Mouse (Mus musculus): ENCODE results near the gene Hist1h2bp. TPM values are rescaled to one million over a fixed set of nuclear protein-coding genes. Genes with fewer than 3 reads are reported as not detected.
"Not testable (repeated sequence)": the region's sequence is repeated elsewhere in the genome, so short reads cannot be mapped to it uniquely, and the experiment has no call there.

The Hist1h2bp gene
- polyA plus RNA-seq, 1 experiment = 1.7 TPM

DNA sequence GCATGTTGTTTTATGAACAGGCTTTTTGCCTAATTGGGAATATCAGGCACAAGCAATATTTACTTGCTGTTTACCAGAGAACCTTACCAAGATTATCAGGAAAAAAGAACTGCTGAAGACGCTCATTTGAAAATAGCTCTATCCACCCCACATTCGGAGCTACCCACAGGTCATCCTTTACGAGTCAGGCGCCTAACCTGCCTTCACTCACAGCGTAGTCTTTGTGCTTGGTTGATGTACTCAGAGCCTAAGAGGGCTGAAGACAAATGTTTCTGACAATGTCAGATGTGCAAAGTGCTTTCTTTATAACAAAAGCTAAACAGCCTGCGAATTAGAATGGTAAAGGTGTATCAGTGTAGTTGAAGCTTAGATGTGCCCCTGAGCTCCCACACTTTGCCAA is 3.0 kb upstream of the Hist1h2bp start:
- Histone ChIP-seq H3K27ac (ENCODE audit: insufficient read depth, low read length) (no peak overlapping the region), H3K27me3 (ENCODE audit: control insufficient read depth, insufficient read depth, low read length) (no peaks in the 10 kb centered on the region), H3K4me3 (ENCODE audit: extremely low read depth, insufficient read depth, insufficient read length) (no peak overlapping the region), H3K36me3 (ENCODE audit: control insufficient read depth, insufficient read depth, low read length) (no peaks in the 10 kb centered on the region), H3K4me1 (ENCODE audit: control insufficient read depth, insufficient read depth, insufficient read length) (no peaks in the 10 kb centered on the region; the same call in 1 of the 2 replicates)
- TF ChIP-seq POLR2A (IDR thresholded peaks at IDR 0.05; ENCODE audit: low read depth, low read length) (no peak), CTCF (IDR thresholded peaks at IDR 0.05; ENCODE audit: extremely low read depth, insufficient read depth, insufficient read length, insufficient replicate concordance) (no peak)
- 82% methylated on average over 6 of the region's 6 CpGs for WGBS
- DNase-seq (ENCODE audit: low read depth in 1 of 2, low spot score in 2 of 2) = no peak

- 20% methylated on average over 8 of the region's 8 CpGs for WGBS
- TF ChIP-seq POLR2A (IDR thresholded peaks at IDR 0.05; ENCODE audit: low read depth, low read length) (no peak), CTCF (IDR thresholded peaks at IDR 0.05; ENCODE audit: extremely low read depth, insufficient read depth, insufficient read length, insufficient replicate concordance) (no peak)
- H3K27me3 ChIP-seq (ENCODE audit: control insufficient read depth, insufficient read depth, low read length) = no peaks in the 10 kb centered on the region
- peak overlapping the region; percentile 79 for H3K27ac ChIP-seq (ENCODE audit: insufficient read depth, low read length)
- no peak for DNase-seq (ENCODE audit: low read depth in 1 of 2, low spot score in 2 of 2)
- peak overlapping the region; percentile 40 for H3K4me3 ChIP-seq (ENCODE audit: extremely low read depth, insufficient read depth, insufficient read length)
- H3K36me3 ChIP-seq (ENCODE audit: control insufficient read depth, insufficient read depth, low read length) = no peaks in the 10 kb centered on the region
- no peaks in the 10 kb centered on the region for H3K4me1 ChIP-seq (ENCODE audit: control insufficient read depth, insufficient read depth, insufficient read length)
Observed at GRCm38 (mm10) chr13:21786189-21786898, 917 bp upstream of the Hist1h2bp start.

DNA sequence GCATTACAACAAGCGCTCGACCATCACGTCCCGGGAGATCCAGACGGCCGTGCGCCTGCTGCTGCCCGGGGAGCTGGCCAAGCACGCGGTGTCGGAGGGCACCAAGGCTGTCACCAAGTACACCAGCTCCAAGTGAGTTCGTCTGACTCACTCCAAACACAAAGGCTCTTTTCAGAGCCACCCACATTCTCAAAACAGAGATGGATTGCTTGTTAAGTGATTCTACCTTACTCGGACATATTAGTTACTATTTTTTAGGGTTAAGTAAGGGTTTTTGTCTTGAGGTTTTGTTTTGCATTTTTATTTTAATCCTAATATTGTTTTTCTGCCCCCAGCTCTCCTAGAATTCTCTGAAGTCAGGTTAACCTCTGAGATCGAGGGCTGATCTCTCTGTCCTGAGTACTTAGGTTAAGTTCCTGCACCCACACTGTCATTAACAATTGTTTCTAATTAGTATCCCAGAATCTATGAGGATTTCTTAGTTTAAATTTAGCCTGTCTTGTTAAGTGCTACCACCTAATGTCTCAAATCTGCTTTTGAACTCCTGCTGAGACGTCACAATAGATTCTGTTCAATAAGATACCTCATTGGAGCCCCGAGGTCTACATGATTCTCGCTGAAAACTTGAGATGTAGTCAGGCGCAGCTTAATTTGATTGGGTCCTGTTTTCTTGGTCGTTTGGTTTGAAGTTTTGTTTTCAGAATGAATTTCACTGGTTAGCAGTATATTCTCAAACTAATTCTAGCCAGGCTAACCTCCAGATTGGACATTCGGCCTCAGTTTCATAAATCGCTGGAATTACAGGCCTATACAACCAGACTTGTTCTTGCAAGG is 716 bp downstream of the Hist1h2bp start:
- 27% methylated on average over 18 of the region's 21 CpGs for whole genome bisulfite sequencing
- TF ChIP-seq CTCF (IDR thresholded peaks at IDR 0.05; ENCODE audit: extremely low read depth, insufficient read depth, insufficient read length, insufficient replicate concordance) = no peak
- no peak for TF ChIP-seq POLR2A (IDR thresholded peaks at IDR 0.05; ENCODE audit: low read depth, low read length)
- H3K4me1 ChIP-seq (ENCODE audit: control insufficient read depth, insufficient read depth, insufficient read length) = no peaks in the 10 kb centered on the region
- DNase-seq (ENCODE audit: low read depth in 1 of 2, low spot score in 2 of 2) = no peak
- no peaks in the 10 kb centered on the region for H3K27me3 ChIP-seq (ENCODE audit: control insufficient read depth, insufficient read depth, low read length)
- no peak overlapping the region for H3K27ac ChIP-seq (ENCODE audit: insufficient read depth, low read length)
- H3K4me3 ChIP-seq (ENCODE audit: extremely low read depth, insufficient read depth, insufficient read length) = no peak overlapping the region
- H3K36me3 ChIP-seq (ENCODE audit: control insufficient read depth, insufficient read depth, low read length) = no peaks in the 10 kb centered on the region

- 65% methylated on average over 6 of the region's 6 CpGs for WGBS
- Histone ChIP-seq H3K27me3 (ENCODE audit: control insufficient read depth, insufficient read depth, low read length) (no peaks in the 10 kb centered on the region), H3K36me3 (ENCODE audit: control insufficient read depth, insufficient read depth, low read length) (no peaks in the 10 kb centered on the region), H3K4me3 (ENCODE audit: extremely low read depth, insufficient read depth, insufficient read length) (no peak overlapping the region), H3K4me1 (ENCODE audit: control insufficient read depth, insufficient read depth, insufficient read length) (no peaks in the 10 kb centered on the region), H3K27ac (ENCODE audit: insufficient read depth, low read length) (no peak overlapping the region)
- DNase-seq (ENCODE audit: low read depth in 1 of 2, low spot score in 2 of 2) = no peak
- TF ChIP-seq CTCF (IDR thresholded peaks at IDR 0.05; ENCODE audit: extremely low read depth, insufficient read depth, insufficient read length, insufficient replicate concordance) (no peak), POLR2A (IDR thresholded peaks at IDR 0.05; ENCODE audit: low read depth, low read length) (no peak)
Observed at GRCm38 (mm10) chr13:21789925-21790324, 2.7 kb downstream of the Hist1h2bp start.

- no peaks in the 10 kb centered on the region for H3K27me3 ChIP-seq (ENCODE audit: control insufficient read depth, insufficient read depth, low read length)
- H3K4me1 ChIP-seq (ENCODE audit: control insufficient read depth, insufficient read depth, insufficient read length) = no peaks in the 10 kb centered on the region
- no peak overlapping the region for H3K4me3 ChIP-seq (ENCODE audit: extremely low read depth, insufficient read depth, insufficient read length)
- 64% methylated on average over 18 of the region's 18 CpGs for WGBS
- no peaks in the 10 kb centered on the region for H3K36me3 ChIP-seq (ENCODE audit: control insufficient read depth, insufficient read depth, low read length)
- DNase-seq (ENCODE audit: low read depth in 1 of 2, low spot score in 2 of 2) = no peak
- H3K27ac ChIP-seq (ENCODE audit: insufficient read depth, low read length) = no peak overlapping the region
- TF ChIP-seq POLR2A (IDR thresholded peaks at IDR 0.05; ENCODE audit: low read depth, low read length) = no peak
- no peak for TF ChIP-seq CTCF (IDR thresholded peaks at IDR 0.05; ENCODE audit: extremely low read depth, insufficient read depth, insufficient read length, insufficient replicate concordance)
Observed at GRCm38 (mm10) chr13:21790601-21791283, 3.5 kb downstream of the Hist1h2bp start.

DNA sequence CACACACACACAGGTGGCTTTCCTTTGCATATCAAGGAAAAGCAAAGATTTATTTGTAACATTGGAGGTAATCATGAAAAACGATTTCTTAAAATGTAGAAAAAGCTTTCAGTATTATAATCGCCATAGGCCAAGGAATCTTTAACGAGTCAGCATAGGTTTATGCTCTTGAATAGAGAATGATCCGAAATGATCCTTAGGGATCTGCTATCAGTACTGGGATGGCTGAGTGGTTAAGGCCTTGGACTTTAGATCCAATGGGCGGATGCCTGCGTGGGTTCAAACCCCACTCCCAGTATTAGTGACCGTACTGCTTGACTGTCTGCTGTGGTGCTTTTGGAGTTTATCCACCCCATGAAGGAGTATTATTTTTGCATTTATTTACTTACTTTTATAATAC is 8.3 kb downstream of the Hist1h2bp start:
- TF ChIP-seq CTCF (IDR thresholded peaks at IDR 0.05; ENCODE audit: extremely low read depth, insufficient read depth, insufficient read length, insufficient replicate concordance) = no peak
- no peak for TF ChIP-seq POLR2A (IDR thresholded peaks at IDR 0.05; ENCODE audit: low read depth, low read length)
- 94% methylated on average over 7 of the region's 7 CpGs for WGBS
- Histone ChIP-seq H3K27ac (ENCODE audit: insufficient read depth, low read length) (no peak overlapping the region), H3K4me3 (ENCODE audit: extremely low read depth, insufficient read depth, insufficient read length) (no peak overlapping the region), H3K36me3 (ENCODE audit: control insufficient read depth, insufficient read depth, low read length) (no peaks in the 10 kb centered on the region), H3K4me1 (ENCODE audit: control insufficient read depth, insufficient read depth, insufficient read length) (no peaks in the 10 kb centered on the region), H3K27me3 (ENCODE audit: control insufficient read depth, insufficient read depth, low read length) (no peaks in the 10 kb centered on the region)
- no peak for DNase-seq (ENCODE audit: low read depth in 1 of 2, low spot score in 2 of 2)

DNA sequence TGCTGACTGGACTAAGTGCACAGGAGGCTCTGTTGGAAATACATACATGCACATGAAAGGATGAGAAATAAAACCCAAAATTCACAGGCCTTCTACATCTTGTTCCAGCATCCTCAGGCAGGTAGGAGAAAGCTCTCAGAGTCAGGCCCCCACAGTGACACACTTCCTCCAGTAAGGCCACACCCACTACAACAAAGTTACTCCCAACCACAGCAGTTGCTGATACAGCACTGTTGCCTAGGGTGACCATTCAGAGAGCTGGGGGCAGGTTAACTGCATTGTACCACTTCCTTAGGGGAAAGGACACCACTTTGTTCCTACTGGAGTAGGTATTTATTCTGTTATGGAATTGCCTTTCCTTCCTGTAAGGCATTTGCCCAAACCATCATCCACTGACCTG is 9.9 kb downstream of the Hist1h2bp start:
- DNase-seq (ENCODE audit: low read depth in 1 of 2, low spot score in 2 of 2); H3K4me3 ChIP-seq (ENCODE audit: extremely low read depth, insufficient read depth, insufficient read length): not testable (repeated sequence)

DNA sequence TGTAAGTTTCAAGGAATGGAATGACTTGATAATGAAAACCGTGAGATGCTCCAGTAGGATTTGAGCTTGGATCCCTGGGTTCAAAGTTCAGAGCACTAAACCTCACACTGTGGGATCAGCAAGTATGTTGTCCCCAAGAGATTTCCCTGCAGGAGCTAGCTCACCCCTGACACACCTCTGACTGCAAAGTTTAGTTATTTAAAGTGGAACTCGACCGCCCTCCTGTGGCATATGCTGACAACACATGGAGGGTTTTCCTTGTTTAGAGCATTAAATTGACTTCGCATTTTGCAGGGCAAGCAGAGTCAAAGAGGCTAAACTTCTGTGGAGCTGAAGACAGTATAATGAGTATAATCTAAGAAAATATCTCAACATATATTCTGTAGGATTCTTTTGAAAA is 15.8 kb downstream of the Hist1h2bp start:
- WGBS = no CpG with 5 or more reads among the region's 4 CpGs
- not testable (repeated sequence) for H3K27me3 ChIP-seq (ENCODE audit: control insufficient read depth, insufficient read depth, low read length); DNase-seq (ENCODE audit: low read depth in 1 of 2, low spot score in 2 of 2); H3K4me1 ChIP-seq (ENCODE audit: control insufficient read depth, insufficient read depth, insufficient read length); H3K36me3 ChIP-seq (ENCODE audit: control insufficient read depth, insufficient read depth, low read length); H3K27ac ChIP-seq (ENCODE audit: insufficient read depth, low read length); H3K4me3 ChIP-seq (ENCODE audit: extremely low read depth, insufficient read depth, insufficient read length)

More for the DNA sequence above, 9.9 kb downstream of the Hist1h2bp start:
- H3K36me3 ChIP-seq (ENCODE audit: control insufficient read depth, insufficient read depth, low read length); H3K4me1 ChIP-seq (ENCODE audit: control insufficient read depth, insufficient read depth, insufficient read length); H3K27ac ChIP-seq (ENCODE audit: insufficient read depth, low read length); H3K27me3 ChIP-seq (ENCODE audit: control insufficient read depth, insufficient read depth, low read length): not testable (repeated sequence)

GRCm38 (mm10) chr13:21810073-21810472 is 22.8 kb downstream of the Hist1h2bp start, which contains the start of the genes Hist1h2bq and Hist1h2ao:
Hist1h2bq (minus strand) TSS chr13:21810197.
Hist1h2ao (plus strand) TSS chr13:21810465.
- DNase-seq (ENCODE audit: low read depth in 1 of 2, low spot score in 2 of 2); H3K36me3 ChIP-seq (ENCODE audit: control insufficient read depth, insufficient read depth, low read length); H3K4me3 ChIP-seq (ENCODE audit: extremely low read depth, insufficient read depth, insufficient read length); H3K27ac ChIP-seq (ENCODE audit: insufficient read depth, low read length); H3K27me3 ChIP-seq (ENCODE audit: control insufficient read depth, insufficient read depth, low read length); H3K4me1 ChIP-seq (ENCODE audit: control insufficient read depth, insufficient read depth, insufficient read length): not testable (repeated sequence)
- WGBS = no CpG with 5 or more reads among the region's 23 CpGs

All from spleen, adult 2 months (tissue).